8 mouse cellular contexts compared by ENCODE assay signal in genomic region chr4:135151988-135152594, GRCm38 (mm10). TPM values are rescaled to one million over a fixed set of nuclear protein-coding genes. Genes with fewer than 3 reads are reported as not detected.
A peak's percentile ranks its signal among the peaks of the same experiment; 100 is the strongest.
DNase-seq lines count a peak whose midpoint lies in the region; ATAC-seq and TF ChIP-seq lines count a peak whose summit lies in the region.

No protein-coding gene starts in this region.

- peak overlapping the region; percentile 73 for H3K4me3 ChIP-seq in E14TG2a.4 (replicated peaks; ENCODE audit: low read length)
- H3K4me3 ChIP-seq in forebrain, embryonic 15.5 days, result peak overlapping the region; percentile 29
- peak overlapping the region; percentile 43 for H3K4me3 ChIP-seq in intestine, postnatal 0 days (ENCODE audit: low read depth, low read length)

- peaks cover 59% of the 10 kb centered on the region for H3K4me1 ChIP-seq in E14TG2a.4 (replicated peaks; ENCODE audit: low read depth, low read length)
- H3K4me1 ChIP-seq in forebrain, embryonic 15.5 days, result peaks cover 14% of the 10 kb centered on the region
- no peaks in the 10 kb centered on the region for H3K4me1 ChIP-seq in intestine, postnatal 0 days (replicated peaks; ENCODE audit: control insufficient read depth, insufficient read depth, low read length)

- 2% methylated on average over 61 of the region's 63 CpGs for WGBS in forebrain, embryonic 15.5 days
- WGBS in intestine, postnatal 0 days, result 2% methylated on average over 44 of the region's 63 CpGs

- H3K27me3 ChIP-seq in E14TG2a.4 (ENCODE audit: insufficient read depth, low read length), result peaks cover 90% of the 10 kb centered on the region
- peaks cover 95% of the 10 kb centered on the region for H3K27me3 ChIP-seq in forebrain, embryonic 15.5 days
- H3K27me3 ChIP-seq in intestine, postnatal 0 days (replicated peaks; ENCODE audit: control insufficient read depth, insufficient read depth, low read length), result peaks cover 95% of the 10 kb centered on the region

- TF ChIP-seq CTCF in E14TG2a.4 (conservative IDR thresholded peaks at IDR 0.05; ENCODE audit: low read length), result no peak
- TF ChIP-seq CTCF in intestine, postnatal 0 days (IDR thresholded peaks at IDR 0.05; ENCODE audit: low read depth), result no peak

- peak overlapping the region; percentile 41 for H3K4me2 ChIP-seq in forebrain, embryonic 15.5 days (replicated peaks)
- H3K4me2 ChIP-seq in intestine, postnatal 0 days (replicated peaks; ENCODE audit: low read depth), result peak overlapping the region; percentile 66

- H3K36me3 ChIP-seq in E14TG2a.4 (ENCODE audit: insufficient read depth, low read length), result no peaks in the 10 kb centered on the region
- H3K36me3 ChIP-seq in forebrain, embryonic 15.5 days, result no peaks in the 10 kb centered on the region
- H3K36me3 ChIP-seq in intestine, postnatal 0 days (ENCODE audit: control insufficient read depth, insufficient read depth), result no peaks in the 10 kb centered on the region

- peak; percentile 65 for DNase-seq in 416B (ENCODE audit: low read depth)
- DNase-seq in thymus, adult 18-20 months, result peak; percentile 53
- DNase-seq in right cerebral cortex, adult 18-20 months, result no peak
- DNase-seq in cerebellum, adult 11 months, result no peak

- H3K27ac ChIP-seq in forebrain, embryonic 15.5 days (replicated peaks), result no peak overlapping the region
- no peak overlapping the region for H3K27ac ChIP-seq in intestine, postnatal 0 days (ENCODE audit: low read depth, low read length)

- H3K9ac ChIP-seq in forebrain, embryonic 15.5 days (replicated peaks), result no peak overlapping the region
- H3K9ac ChIP-seq in intestine, postnatal 0 days (ENCODE audit: low read depth, low read length), result peak overlapping the region; percentile 22; the same call in 1 of the 2 replicates

- peaks cover 16% of the 10 kb centered on the region for H3K9me3 ChIP-seq in E14TG2a.4 (ENCODE audit: low read length)
- no peaks in the 10 kb centered on the region for H3K9me3 ChIP-seq in forebrain, embryonic 15.5 days
- H3K9me3 ChIP-seq in intestine, postnatal 0 days (ENCODE audit: control insufficient read depth), result no peaks in the 10 kb centered on the region

- ATAC-seq in forebrain, embryonic 15.5 days (replicated peaks), result no peak
- ATAC-seq in intestine, postnatal 0 days, result no peak; the same call in 1 of the 2 replicates
- peak; percentile 27 for ATAC-seq in megakaryocyte-erythroid progenitor cell, adult 5-6 weeks (replicated peaks; ENCODE audit: low FRiP score, low TSS enrichment, poor library complexity, severe bottlenecking)

RNA-seq across cellular contexts. Expression of gene Runx3, which starts 31.6 kb away (rescaled TPM):
- polyA plus RNA-seq in forebrain, embryonic 15.5 days (2015; fragmentation: Nextera tagmentation; extraction: Ambion mirVana), result not detected in 2 replicates
- polyA plus RNA-seq in intestine, postnatal 0 days (2015; fragmentation: Nextera tagmentation; extraction: Ambion mirVana), result 0.17 and 0.21 TPM in 2 replicates
- 52.3 and 61.6 TPM in 2 replicates for total RNA-seq in megakaryocyte-erythroid progenitor cell, adult 5-6 weeks (2014; fragmentation: Nextera tagmentation)
- 6.1 and 9.4 TPM in 2 replicates for total RNA-seq in megakaryocyte-erythroid progenitor cell, adult 5-6 weeks (2017)

Comparison
In these comparisons a context has a peak if more than half of its experiments do, and no peak if none do; other contexts are left out.
1. DNase-seq: peak in 416B (single experiment) and thymus, adult 18-20 months (2 of 2); none in right cerebral cortex, adult 18-20 months (single experiment) and cerebellum, adult 11 months (single experiment).
2. Peak in every context shown above with its lines, with median percentiles within 50 percentile points of each other: H3K4me3 ChIP-seq.